12 mouse cellular contexts compared by ENCODE assay signal in the genomic region with DNA sequence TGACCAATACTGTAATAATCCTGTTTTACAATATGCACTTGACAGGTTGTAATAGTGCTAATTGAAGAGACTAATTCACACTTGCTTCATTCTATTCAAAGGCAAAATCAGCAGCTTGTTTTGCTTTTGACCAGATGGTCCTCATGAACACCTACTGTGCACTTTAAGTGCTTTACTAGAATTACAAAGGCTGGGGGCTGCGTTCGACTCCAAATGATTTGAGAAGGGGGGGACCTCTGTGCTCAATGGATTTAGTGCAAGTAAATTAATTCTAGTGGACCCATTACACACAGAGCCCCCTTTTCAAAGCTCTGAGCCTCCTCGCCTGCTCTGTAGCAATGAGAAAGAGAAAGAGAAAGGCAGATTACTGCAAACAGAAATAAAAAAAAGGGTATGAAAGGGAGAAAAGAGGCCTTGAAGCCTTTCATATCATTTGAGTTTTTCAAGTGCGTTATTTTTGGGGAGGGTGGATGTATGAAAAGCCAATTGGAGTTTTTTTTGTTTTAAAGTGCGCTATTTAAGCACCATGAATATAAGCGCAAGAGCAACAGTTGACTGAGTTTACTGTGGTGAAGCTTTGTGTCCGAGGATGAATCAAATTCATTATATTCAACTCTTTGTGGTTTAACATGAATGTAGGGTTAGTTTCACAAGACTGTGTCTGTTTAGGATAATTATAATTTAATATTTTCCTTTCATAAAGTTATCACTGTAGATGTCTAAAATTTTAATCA.
DNase-seq lines count a peak whose midpoint lies in the region; ATAC-seq lines count a peak whose summit lies in the region.
"Had no signal": no experiment of that assay in that cellular context is flagged by ENCODE, and none has a peak within 500 bp of the region (broad histone marks: within the 10 kb centered on the region; RNA-seq: fewer than 3 reads in every experiment).

No protein-coding gene starts in this region.

- peaks cover 9% of the 10 kb centered on the region; the same call in 1 of the 2 replicates for H3K27me3 ChIP-seq in forebrain, embryonic 14.5 days (replicated peaks; ENCODE audit: control insufficient read depth, insufficient read depth, low read length)
- no peaks in the 10 kb centered on the region for H3K27me3 ChIP-seq in midbrain, embryonic 12.5 days
- no peaks in the 10 kb centered on the region for H3K27me3 ChIP-seq in intestine, embryonic 15.5 days (replicated peaks)
- H3K27me3 ChIP-seq: embryonic facial prominence, embryonic 12.5 days had no signal

- no peak overlapping the region for H3K4me3 ChIP-seq in forebrain, embryonic 14.5 days (ENCODE audit: low read depth, low read length)
- H3K4me3 ChIP-seq in midbrain, embryonic 12.5 days = no peak overlapping the region
- H3K4me3 ChIP-seq in intestine, embryonic 15.5 days (replicated peaks) = no peak overlapping the region
- H3K4me3 ChIP-seq: embryonic facial prominence, embryonic 12.5 days had no signal

- H3K27ac ChIP-seq in forebrain, embryonic 14.5 days (ENCODE audit: low read depth, low read length) = peak overlapping the region; percentile 72; the same call in 1 of the 2 replicates
- peak overlapping the region; percentile 46 for H3K27ac ChIP-seq in midbrain, embryonic 12.5 days (replicated peaks)
- no peak overlapping the region for H3K27ac ChIP-seq in intestine, embryonic 15.5 days
- H3K27ac ChIP-seq: embryonic facial prominence, embryonic 12.5 days had no signal

- no peaks in the 10 kb centered on the region for H3K36me3 ChIP-seq in forebrain, embryonic 14.5 days (ENCODE audit: control insufficient read depth, insufficient read depth, low read length)
- H3K36me3 ChIP-seq in midbrain, embryonic 12.5 days = no peaks in the 10 kb centered on the region
- no peaks in the 10 kb centered on the region for H3K36me3 ChIP-seq in intestine, embryonic 15.5 days
- H3K36me3 ChIP-seq: embryonic facial prominence, embryonic 12.5 days had no signal

- peak; percentile 63 for DNase-seq in ES-CJ7 (ENCODE audit: low read depth, low spot score)
- DNase-seq in cerebellum, adult 9-10 months = peak; percentile 53
- DNase-seq in forebrain, embryonic 14.5 days (ENCODE audit: low spot score) = peak; percentile 96
- no peak for DNase-seq in lung, postnatal 10 days
- no peak for DNase-seq in urinary bladder, postnatal 4 days (ENCODE audit: low spot score in 2 of 2)
- DNase-seq in spleen, postnatal 36 days (ENCODE audit: low spot score in 2 of 2) = no peak
- DNase-seq: gastrocnemius, postnatal 36 days; kidney, adult 11 months; right cerebral cortex, adult 18-20 months had no signal

- H3K4me1 ChIP-seq in forebrain, embryonic 14.5 days (ENCODE audit: control insufficient read depth, insufficient read depth, low read length) = peaks cover 3% of the 10 kb centered on the region
- H3K4me1 ChIP-seq in midbrain, embryonic 12.5 days = peaks cover 13% of the 10 kb centered on the region; the same call in 1 of the 2 replicates
- no peaks in the 10 kb centered on the region for H3K4me1 ChIP-seq in intestine, embryonic 15.5 days (replicated peaks)
- H3K4me1 ChIP-seq: embryonic facial prominence, embryonic 12.5 days had no signal

- H3K9ac ChIP-seq in forebrain, embryonic 14.5 days (ENCODE audit: low read length) = no peak overlapping the region
- H3K9ac ChIP-seq in midbrain, embryonic 12.5 days (replicated peaks) = no peak overlapping the region
- H3K9ac ChIP-seq in intestine, embryonic 15.5 days = no peak overlapping the region
- H3K9ac ChIP-seq: embryonic facial prominence, embryonic 12.5 days had no signal

- no peaks in the 10 kb centered on the region for H3K9me3 ChIP-seq in forebrain, embryonic 14.5 days (replicated peaks; ENCODE audit: control insufficient read depth, low read length)
- H3K9me3 ChIP-seq in midbrain, embryonic 12.5 days = no peaks in the 10 kb centered on the region
- H3K9me3 ChIP-seq in intestine, embryonic 15.5 days = no peaks in the 10 kb centered on the region
- H3K9me3 ChIP-seq: embryonic facial prominence, embryonic 12.5 days had no signal

- ATAC-seq in forebrain, embryonic 14.5 days = peak; percentile 95
- ATAC-seq in midbrain, embryonic 12.5 days (ENCODE audit: low FRiP score, low read depth) = peak; percentile 94
- no peak for ATAC-seq in intestine, embryonic 15.5 days

- 3% methylated on average over 7 of the region's 7 CpGs for WGBS in forebrain, embryonic 14.5 days
- 3% methylated on average over 7 of the region's 7 CpGs for WGBS in midbrain, embryonic 12.5 days
- WGBS in intestine, embryonic 15.5 days = 66% methylated on average over 7 of the region's 7 CpGs

- peak overlapping the region; percentile 25; the same call in 1 of the 2 replicates for H3K4me2 ChIP-seq in forebrain, embryonic 14.5 days (ENCODE audit: low read length)
- H3K4me2 ChIP-seq in midbrain, embryonic 12.5 days (replicated peaks) = peak overlapping the region; percentile 26
- H3K4me2 ChIP-seq in intestine, embryonic 15.5 days (replicated peaks) = no peak overlapping the region
- H3K4me2 ChIP-seq: embryonic facial prominence, embryonic 12.5 days had no signal

Comparison
In these comparisons a context has a peak if more than half of its experiments do, and no peak if none do; other contexts are left out.
1. DNase-seq: peak in ES-CJ7 (single experiment), cerebellum, adult 9-10 months (single experiment) and forebrain, embryonic 14.5 days (single experiment); none in lung, postnatal 10 days (single experiment), urinary bladder, postnatal 4 days (0 of 2) and spleen, postnatal 36 days (0 of 2).